Mouse (Mus musculus) thymus, adult 2 months (tissue): ENCODE measurements around the gene Saxo1. TPM values are rescaled to one million over a fixed set of nuclear protein-coding genes. Genes with fewer than 3 reads are reported as not detected.

Experiments
- DNase-seq: peaks from one replicate; pipeline ENCODE4 v3.0.0; 2021
- H3K27ac ChIP-seq: fragments of 200-500 bp; 2 replicates; pipeline ENCODE4 v1.5.1; 2012; ENCODE audit warnings: low read length, control low read depth; ENCODE audit not compliant: control insufficient read depth, insufficient read depth
- H3K27me3 ChIP-seq: fragments of 200-500 bp; 2 replicates; pipeline ENCODE4 v1.6.1; 2012; ENCODE audit warnings: mild to moderate bottlenecking, low read length, moderate library complexity, mixed read lengths; ENCODE audit not compliant: control insufficient read depth, insufficient read depth
- H3K36me3 ChIP-seq: fragments of 200-500 bp; 2 replicates; pipeline ENCODE4 v1.6.1; 2012; ENCODE audit warnings: mild to moderate bottlenecking, low read length, moderate library complexity; ENCODE audit not compliant: control insufficient read depth, insufficient read depth
- H3K4me1 ChIP-seq: fragments of 200-500 bp; replicated peaks from 2 replicates; pipeline ENCODE4 v1.6.1; 2012; ENCODE audit warnings: low read length; ENCODE audit not compliant: control insufficient read depth, insufficient read depth
- H3K4me3 ChIP-seq: fragments of 200-500 bp; 2 replicates; pipeline ENCODE4 v1.5.1; 2012; ENCODE audit warnings: mild to moderate bottlenecking, low read length, control low read depth, moderate library complexity; ENCODE audit not compliant: control insufficient read depth, insufficient read depth
- CTCF ChIP-seq: fragments of 200-500 bp; IDR thresholded peaks from 2 replicates; pipeline ENCODE4 v1.5.1; 2012; ENCODE audit warnings: mild to moderate bottlenecking, control low read depth, low read length, moderate library complexity, borderline replicate concordance; ENCODE audit not compliant: control insufficient read depth, poor library complexity, insufficient read depth; ENCODE audit errors: extremely low read depth
- POLR2A ChIP-seq: fragments of 200-500 bp; IDR thresholded peaks from 2 replicates; pipeline ENCODE4 v1.6.1; 2012; ENCODE audit warnings: mild to moderate bottlenecking, low read length, control low read depth, moderate library complexity; ENCODE audit not compliant: control insufficient read depth, poor library complexity, insufficient read depth; ENCODE audit errors: extremely low read depth
- WGBS: fragments of 180-500 bp; shearing (Covaris S2); methylation state at CpG from one replicate; pipeline ENCODE4 v1.1.7; 2018; 5-methylcytosine and 5-hydroxymethylcytosine counted together
- polyA plus RNA-seq: library from polyadenylated mRNA; depleted of rRNA; stranded (reverse); fragments of >200 nt; gene quantifications from 2 replicates; pipeline ENCODE4 v1.2.3, GENCODE M21; 2012

The Saxo1 gene
- polyA plus RNA-seq, 1 experiment: 0.08 TPM

DNA sequence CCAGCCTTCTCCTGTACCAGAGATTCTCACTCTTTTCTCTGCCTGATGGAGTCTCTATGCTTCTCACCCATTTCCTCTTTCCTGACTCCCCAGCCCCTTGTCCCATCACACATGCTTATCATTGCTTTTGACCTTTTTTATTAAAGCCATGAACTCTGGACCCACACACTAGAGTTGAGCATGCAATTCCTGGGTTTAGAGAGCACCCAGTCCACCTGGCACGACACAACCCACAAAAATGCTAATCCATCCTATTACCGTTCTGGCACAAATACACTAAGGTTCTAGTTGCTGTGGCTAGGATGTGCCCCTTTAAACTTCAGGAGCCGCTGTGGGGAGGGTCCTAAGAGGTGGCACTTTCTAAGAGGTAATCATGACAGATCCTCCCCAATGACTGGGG lies 122.5 kb downstream of the Saxo1 start:
- Histone ChIP-seq H3K27ac (no peak overlapping the region), H3K27me3 (no peaks in the 10 kb centered on the region), H3K36me3 (no peaks in the 10 kb centered on the region), H3K4me3 (no peak overlapping the region), H3K4me1 (no peaks in the 10 kb centered on the region)
- DNase-seq: no peak
- 95% methylated on average over 3 of the region's 3 CpGs for WGBS
- TF ChIP-seq CTCF (no peak), POLR2A (no peak)

DNA sequence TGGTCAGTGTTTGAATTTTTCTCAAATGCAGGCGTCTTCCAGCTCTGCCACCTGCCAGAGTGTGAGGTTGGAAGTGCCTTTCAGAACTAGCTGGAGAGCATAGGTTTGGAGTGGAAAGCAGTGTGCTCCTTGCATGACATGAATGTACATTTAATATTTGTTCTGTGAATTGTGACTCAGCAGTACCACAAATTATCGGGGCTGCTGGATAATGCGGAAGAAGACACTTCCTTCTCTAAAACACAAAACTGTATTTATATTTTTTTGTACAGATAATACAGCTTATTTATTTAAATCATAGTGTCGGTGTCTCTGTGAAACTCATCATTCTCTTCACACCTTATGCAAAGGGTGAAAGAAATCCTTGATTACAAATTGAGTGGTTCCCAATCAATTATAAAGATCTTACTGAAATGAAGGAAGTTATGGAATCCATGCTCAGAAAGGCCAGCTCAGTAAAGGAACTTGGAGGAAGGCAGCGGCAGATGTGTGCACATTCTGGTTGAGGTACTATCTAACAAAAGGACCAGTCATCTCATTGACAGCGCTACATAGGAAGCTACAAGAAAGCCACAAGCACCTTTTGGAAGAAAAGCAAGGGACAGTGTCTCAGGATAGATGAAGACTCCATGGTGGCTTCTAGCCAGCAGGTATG lies 129.9 kb downstream of the Saxo1 start:
- Histone ChIP-seq H3K36me3 (no peaks in the 10 kb centered on the region), H3K27me3 (no peaks in the 10 kb centered on the region), H3K4me3 (no peak overlapping the region), H3K27ac (no peak overlapping the region), H3K4me1 (no peaks in the 10 kb centered on the region)
- no peak for DNase-seq
- 81% methylated on average over 6 of the region's 6 CpGs for WGBS
- no peak for TF ChIP-seq CTCF
- TF ChIP-seq POLR2A: no peak

DNA sequence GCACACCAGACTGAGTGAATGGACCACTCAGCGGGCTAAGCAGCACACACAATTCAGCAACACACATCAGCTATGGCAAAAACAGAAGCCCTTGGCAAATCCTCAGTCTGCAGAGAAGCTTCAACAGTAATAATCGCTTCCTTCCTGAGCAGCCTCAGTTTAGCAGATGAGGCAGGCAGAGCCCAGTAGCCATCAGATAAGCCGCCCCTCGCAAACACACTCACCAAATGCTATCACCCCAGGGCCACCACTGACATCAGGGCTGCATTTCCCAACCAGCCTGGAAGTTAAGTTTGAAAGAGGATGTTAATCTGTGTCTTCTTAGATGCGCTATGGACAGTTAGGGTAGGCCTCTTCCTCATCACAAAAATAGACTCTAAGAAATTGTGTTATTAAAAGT lies 130.8 kb downstream of the Saxo1 start:
- H3K27ac ChIP-seq: no peak overlapping the region
- no peak for DNase-seq
- H3K4me1 ChIP-seq: no peaks in the 10 kb centered on the region
- no peaks in the 10 kb centered on the region for H3K36me3 ChIP-seq
- no peaks in the 10 kb centered on the region for H3K27me3 ChIP-seq
- H3K4me3 ChIP-seq: no peak overlapping the region
- 89% methylated on average over 5 of the region's 5 CpGs for WGBS
- TF ChIP-seq POLR2A: no peak
- no peak for TF ChIP-seq CTCF

DNA sequence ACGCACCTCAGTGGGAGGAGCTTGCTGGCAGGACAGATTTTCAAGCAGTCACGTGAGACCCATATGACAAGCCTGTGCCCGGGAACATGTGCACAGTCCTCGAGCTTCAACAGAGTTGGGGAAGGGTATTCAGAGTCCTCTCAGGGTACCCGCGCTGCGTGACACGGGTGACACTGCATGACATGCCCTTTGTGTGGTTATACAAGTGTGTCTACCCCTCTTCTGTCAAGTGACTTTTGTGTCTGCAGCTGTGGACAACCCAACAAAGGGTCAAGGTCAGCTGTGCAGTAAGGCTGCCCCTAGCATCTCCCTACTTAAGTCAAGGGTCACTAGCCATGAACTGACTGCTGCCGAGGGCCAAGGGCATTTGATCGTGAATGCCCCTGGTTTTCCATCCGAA lies 131.6 kb downstream of the Saxo1 start:
- WGBS: 94% methylated on average over 11 of the region's 11 CpGs
- TF ChIP-seq POLR2A (no peak), CTCF (no peak)
- Histone ChIP-seq H3K4me1 (no peaks in the 10 kb centered on the region), H3K36me3 (no peaks in the 10 kb centered on the region), H3K27ac (no peak overlapping the region), H3K27me3 (no peaks in the 10 kb centered on the region), H3K4me3 (no peak overlapping the region)
- DNase-seq: no peak

DNA sequence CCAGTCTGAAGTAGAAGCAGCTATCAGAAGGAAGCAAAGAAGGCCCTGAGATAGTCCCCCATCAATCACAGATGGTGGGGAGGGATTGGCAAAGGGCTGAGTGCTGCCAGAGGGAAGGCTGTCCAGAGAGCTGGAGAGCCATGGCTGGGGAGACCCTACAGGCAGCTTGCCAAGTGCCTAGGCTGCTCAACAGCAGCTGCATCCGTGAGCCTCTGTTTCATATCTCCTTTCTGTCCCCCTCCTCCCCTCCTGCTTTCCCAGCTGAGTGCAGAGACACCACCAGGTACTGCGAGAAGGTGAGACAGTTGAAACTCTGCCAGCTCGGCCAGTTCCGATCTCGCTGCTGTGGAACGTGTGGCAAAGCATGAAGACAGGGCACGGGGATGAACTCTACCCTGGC lies 132.5 kb downstream of the Saxo1 start:
- H3K4me1 ChIP-seq: no peaks in the 10 kb centered on the region
- WGBS: 85% methylated on average over 7 of the region's 7 CpGs
- TF ChIP-seq POLR2A (no peak), CTCF (no peak)

DNA sequence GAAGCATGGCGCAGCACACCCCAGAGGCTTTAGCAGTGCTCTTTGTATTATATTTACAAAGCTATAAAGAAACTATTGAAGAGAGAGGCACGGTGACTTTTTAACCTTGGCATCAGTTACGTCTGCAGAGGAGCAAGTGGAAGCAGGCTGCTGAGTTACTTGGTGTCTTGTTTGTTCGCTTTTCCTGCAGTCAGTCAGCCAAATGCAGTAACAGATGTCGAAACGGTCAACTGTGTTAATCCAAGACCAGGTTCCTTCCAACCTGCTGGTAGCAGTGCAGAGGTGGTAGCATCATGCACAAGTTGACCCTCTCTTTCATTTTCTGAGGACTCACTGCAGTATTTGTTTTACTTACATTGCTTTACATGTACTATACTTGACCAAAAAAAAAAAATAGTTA lies 135.5 kb downstream of the Saxo1 start:
- TF ChIP-seq POLR2A: no peak
- no peak for TF ChIP-seq CTCF
- 91% methylated on average over 6 of the region's 6 CpGs for WGBS
- H3K36me3 ChIP-seq: no peaks in the 10 kb centered on the region
- H3K27ac ChIP-seq: no peak overlapping the region
- H3K4me3 ChIP-seq: no peak overlapping the region
- DNase-seq: no peak
- no peaks in the 10 kb centered on the region for H3K4me1 ChIP-seq
- H3K27me3 ChIP-seq: no peaks in the 10 kb centered on the region

More for the DNA sequence above, 132.5 kb downstream of the Saxo1 start:
- no peak overlapping the region for H3K4me3 ChIP-seq
- no peak for DNase-seq
- H3K27me3 ChIP-seq: no peaks in the 10 kb centered on the region
- no peaks in the 10 kb centered on the region for H3K36me3 ChIP-seq
- H3K27ac ChIP-seq: no peak overlapping the region
